8 mouse cellular contexts compared by ENCODE assay signal in the genomic region with DNA sequence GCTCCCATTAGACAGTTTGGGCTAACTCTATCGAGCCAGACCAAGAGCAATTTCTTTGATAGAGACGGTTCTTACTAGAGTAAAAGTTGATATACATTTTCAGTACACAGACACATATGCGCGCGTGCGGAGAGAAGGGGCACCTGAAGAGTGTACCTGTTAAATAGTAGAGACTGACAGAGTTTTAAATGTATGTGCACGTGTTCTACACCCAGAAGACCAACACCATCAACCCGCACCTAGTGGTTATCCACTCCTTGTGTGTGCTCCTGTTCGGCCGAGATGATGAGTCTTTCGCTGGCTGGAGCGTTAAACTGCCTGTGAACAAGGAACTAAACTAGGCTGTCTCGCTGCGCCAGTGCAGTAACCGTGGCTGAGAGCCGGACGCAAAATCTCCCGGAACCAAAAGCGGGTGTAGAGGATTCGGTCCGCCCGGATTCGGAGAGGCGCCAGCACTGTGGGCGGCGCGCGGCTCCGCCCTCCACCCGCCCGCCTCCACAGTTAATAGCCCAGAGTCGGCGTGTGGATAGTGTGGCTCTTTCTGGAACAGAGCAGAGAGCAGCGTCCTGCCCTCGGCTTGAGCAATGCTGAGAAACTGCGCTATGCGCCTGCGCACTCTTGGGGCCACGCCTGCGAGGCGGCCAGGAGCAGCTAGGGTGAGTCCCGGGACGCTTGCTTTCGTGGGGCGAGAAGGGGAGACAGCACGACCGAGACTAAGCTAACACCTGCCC. TPM values are rescaled to one million over a fixed set of nuclear protein-coding genes. Genes with fewer than 3 reads are reported as not detected.
DNase-seq lines count a peak whose midpoint lies in the region; ATAC-seq and TF ChIP-seq lines count a peak whose summit lies in the region.

Them4 (plus strand) TSS at position 457 of the 731 bp plus-strand sequence.

- H3K4me2 ChIP-seq in hindbrain, postnatal 0 days (ENCODE audit: low read depth, low read length): peak within 1 kb of the TSS; percentile 60

- H3K27me3 ChIP-seq in hindbrain, postnatal 0 days (ENCODE audit: insufficient read depth, low read length): no peaks in the 10 kb centered on the region

- no peaks in the 10 kb centered on the region; the same call in 1 of the 2 replicates for H3K4me1 ChIP-seq in hindbrain, postnatal 0 days (ENCODE audit: insufficient read depth, low read length)

- H3K4me3 ChIP-seq in gastrocnemius, adult 2 months: peak within 1 kb of the TSS; percentile 81
- H3K4me3 ChIP-seq in hindbrain, postnatal 0 days (ENCODE audit: low read length): peak within 1 kb of the TSS; percentile 58
- H3K4me3 ChIP-seq in left cerebral cortex, adult 2 months: peak within 1 kb of the TSS; percentile 86

- TF ChIP-seq CTCF in gastrocnemius, adult 2 months (IDR thresholded peaks at IDR 0.05): peak; percentile 20; the same call in 1 of the 2 replicates
- TF ChIP-seq CTCF in hindbrain, postnatal 0 days (IDR thresholded peaks at IDR 0.05; ENCODE audit: low read depth): no peak; the same call in 1 of the 2 replicates
- no peak for TF ChIP-seq CTCF in left cerebral cortex, adult 2 months (IDR thresholded peaks at IDR 0.05)

- H3K9me3 ChIP-seq in hindbrain, postnatal 0 days (ENCODE audit: low read length): no peaks in the 10 kb centered on the region

- H3K36me3 ChIP-seq in hindbrain, postnatal 0 days (ENCODE audit: insufficient read depth, low read length): no peaks in the 10 kb centered on the region

- peak; percentile 98 for DNase-seq in ZHBTc4 (ENCODE audit: low read depth, low spot score)
- peak; percentile 98 for DNase-seq in gastrocnemius, adult 2 months
- DNase-seq in hindbrain, postnatal 0 days (ENCODE audit: low spot score): peak; percentile 96
- peak; percentile 85 to 89 for DNase-seq in left cerebral cortex, adult 2 months (ENCODE audit: extremely low spot score in 1 of 2, low spot score in 2 of 2)
- peak; percentile 91 to 92 for DNase-seq in right cerebral cortex, adult 2 months (ENCODE audit: low spot score in 2 of 2)
- peak; percentile 96 for DNase-seq in urinary bladder, postnatal 14 days (ENCODE audit: low spot score)

- intact Hi-C loops in gastrocnemius, adult 2 months (cut with DNase I): no loop called here
- intact Hi-C loops in left cerebral cortex, adult 2 months (cut with DNase I): no loop called here

- peak; percentile 97 for ATAC-seq in common myeloid progenitor, adult 5-6 weeks (replicated peaks; ENCODE audit: low read depth, poor library complexity, severe bottlenecking)
- ATAC-seq in hindbrain, postnatal 0 days: peak; percentile 100
- ATAC-seq in megakaryocyte, adult 5-6 weeks (ENCODE audit: poor library complexity, severe bottlenecking): peak; percentile 97

- H3K27ac ChIP-seq in gastrocnemius, adult 2 months: peak within 1 kb of the TSS; percentile 92
- peak within 1 kb of the TSS; percentile 81 for H3K27ac ChIP-seq in hindbrain, postnatal 0 days
- peak within 1 kb of the TSS; percentile 81 for H3K27ac ChIP-seq in left cerebral cortex, adult 2 months

- WGBS in hindbrain, postnatal 0 days: 2% methylated on average over 47 of the region's 47 CpGs

- peak within 1 kb of the TSS; percentile 54 for H3K9ac ChIP-seq in hindbrain, postnatal 0 days (replicated peaks; ENCODE audit: low read length)

RNA-seq across cellular contexts. Expression of gene Them4, which starts in this region (rescaled TPM):
- total RNA-seq in common myeloid progenitor, adult 5-6 weeks (2017): 4.3 and 4.5 TPM in 2 replicates
- 10 to 100 TPM in 1 of 2 experiments, 1 to 10 TPM in 1; 7.5 to 10.8 TPM for total RNA-seq in gastrocnemius, adult 2 months (2021)
- total RNA-seq in hindbrain, postnatal 0 days (2014; rRNA removed): 14.6 and 16.4 TPM in 2 replicates
- 66.7 and 66.9 TPM in 2 replicates for polyA plus RNA-seq in hindbrain, postnatal 0 days (2015; fragmentation: Nextera tagmentation; extraction: Ambion mirVana)
- 10 to 100 TPM; 17.6 to 19.0 TPM for total RNA-seq in left cerebral cortex, adult 2 months (2021)
- total RNA-seq in megakaryocyte, adult 5-6 weeks (2015): 2.9 and 3.5 TPM in 2 replicates
- 1.8 and 2.9 TPM in 2 replicates for total RNA-seq in megakaryocyte, adult 5-6 weeks (2017)

Comparison
In these comparisons a context has a peak if more than half of its experiments do, and no peak if none do; other contexts are left out.
1. Peak in every context shown above with its lines: DNase-seq, ATAC-seq, H3K4me3 ChIP-seq and H3K27ac ChIP-seq.